Mouse (Mus musculus) neural tube, embryonic 14.5 days (tissue): Measurements from ENCODE around the gene Wnt1. TPM values are rescaled to one million over a fixed set of nuclear protein-coding genes. Genes with fewer than 3 reads are reported as not detected.
A peak's percentile ranks its signal among the peaks of the same experiment; 100 is the strongest.

Experiments
- ATAC-seq: fragments of 200-750 bp; cut with Nextera tagmentation; 2 replicates; pipeline ENCODE4 v1.8.0; 2017; ENCODE audit warnings: low read depth, mild to moderate bottlenecking, moderate TSS enrichment, moderate library complexity
- H3K27ac ChIP-seq: fragments of 300-500 bp; sonication (generic); 2 replicates; pipeline ENCODE4 v1.5.1; 2014; ENCODE audit warnings: low read depth, mild to moderate bottlenecking, control low read depth, low read length, moderate library complexity, mixed read lengths
- H3K27me3 ChIP-seq: fragments of 300-500 bp; sonication (generic); 2 replicates; pipeline ENCODE4 v1.6.1; 2014; ENCODE audit warnings: low read length; ENCODE audit not compliant: control insufficient read depth, insufficient read depth
- H3K36me3 ChIP-seq: fragments of 300-500 bp; sonication (generic); 2 replicates; pipeline ENCODE4 v1.6.1; 2014; ENCODE audit warnings: low read length, mixed read lengths; ENCODE audit not compliant: control insufficient read depth, insufficient read depth
- H3K4me1 ChIP-seq: fragments of 300-500 bp; sonication (generic); 2 replicates; pipeline ENCODE4 v1.6.1; 2014; ENCODE audit warnings: low read length; ENCODE audit not compliant: control insufficient read depth, insufficient read depth
- H3K4me2 ChIP-seq: fragments of 300-500 bp; sonication (generic); 2 replicates; pipeline ENCODE4 v1.6.1; 2014; ENCODE audit warnings: mild to moderate bottlenecking, low read depth, low read length, control low read depth
- H3K4me3 ChIP-seq: fragments of 300-500 bp; sonication (generic); 2 replicates; pipeline ENCODE4 v1.5.1; 2014; ENCODE audit warnings: low read depth, low read length, control low read depth, mixed read lengths
- H3K9ac ChIP-seq: fragments of 300-500 bp; sonication (generic); replicated peaks from 2 replicates; pipeline ENCODE4 v1.6.1; 2014; ENCODE audit warnings: low read depth, mild to moderate bottlenecking, control low read depth, low read length, mixed read lengths
- H3K9me3 ChIP-seq: fragments of 300-500 bp; sonication (generic); 2 replicates; pipeline ENCODE4 v1.6.1; 2016; ENCODE audit warnings: low read length; ENCODE audit not compliant: control insufficient read depth
- WGBS: fragments of 180-500 bp; shearing (Covaris S2); extraction: QIAGEN DNeasy Blood & Tissue Kit; methylation state at CpG from one replicate; pipeline ENCODE4 v1.1.7; 2014; 5-methylcytosine and 5-hydroxymethylcytosine counted together
- polyA plus RNA-seq: library from polyadenylated mRNA; unstranded; fragments of >200 nt; fragmentation: Nextera tagmentation; extraction: Ambion mirVana; gene quantifications from 2 replicates; pipeline ENCODE4 v1.2.1, GENCODE M21; 2014

Wnt1 gene
- polyA plus RNA-seq, 1 experiment from 2014 or later, result 1.9 TPM

- no peak for ATAC-seq
- no peak overlapping the region for H3K27ac ChIP-seq
- 28% methylated on average over 10 of the region's 10 CpGs for WGBS
- H3K9me3 ChIP-seq, result no peaks in the 10 kb centered on the region
- no peak overlapping the region for H3K4me2 ChIP-seq
- H3K9ac ChIP-seq, result no peak overlapping the region
- H3K27me3 ChIP-seq, result no peaks in the 10 kb centered on the region
- no peaks in the 10 kb centered on the region for H3K4me1 ChIP-seq
- no peak overlapping the region for H3K4me3 ChIP-seq
- H3K36me3 ChIP-seq, result no peaks in the 10 kb centered on the region
These were observed 31.7 kb downstream of the Wnt1 start for GRCm38 (mm10) chr15:98821403-98821802.

- Histone ChIP-seq H3K4me2 (no peak overlapping the region), H3K9ac (no peak overlapping the region), H3K4me1 (no peaks in the 10 kb centered on the region), H3K27ac (no peak overlapping the region), H3K36me3 (no peaks in the 10 kb centered on the region), H3K4me3 (no peak overlapping the region), H3K9me3 (no peaks in the 10 kb centered on the region), H3K27me3 (no peaks in the 10 kb centered on the region)
- WGBS, result 92% methylated on average over 5 of the region's 5 CpGs
- ATAC-seq, result no peak
These were observed 32.5 kb downstream of the Wnt1 start for GRCm38 (mm10) chr15:98822147-98822546.

GRCm38 (mm10) chr15:98823434-98823833 lies 33.8 kb downstream of the Wnt1 start:
- H3K9me3 ChIP-seq, result no peaks in the 10 kb centered on the region
- H3K27me3 ChIP-seq, result no peaks in the 10 kb centered on the region
- H3K4me1 ChIP-seq, result no peaks in the 10 kb centered on the region
- H3K4me3 ChIP-seq, result no peak overlapping the region
- no peak overlapping the region for H3K9ac ChIP-seq
- ATAC-seq, result no peak
- 65% methylated on average over 3 of the region's 3 CpGs for WGBS
- no peak overlapping the region for H3K27ac ChIP-seq
- no peak overlapping the region for H3K4me2 ChIP-seq
- no peaks in the 10 kb centered on the region for H3K36me3 ChIP-seq

GRCm38 (mm10) chr15:98827611-98828011 lies 38.0 kb downstream of the Wnt1 start:
- no peak overlapping the region for H3K4me3 ChIP-seq
- 94% methylated on average over 7 of the region's 7 CpGs for WGBS
- no peaks in the 10 kb centered on the region for H3K27me3 ChIP-seq
- H3K4me2 ChIP-seq, result no peak overlapping the region
- H3K4me1 ChIP-seq, result peaks cover 9% of the 10 kb centered on the region; the same call in 1 of the 2 replicates
- H3K27ac ChIP-seq, result no peak overlapping the region
- no peaks in the 10 kb centered on the region for H3K36me3 ChIP-seq
- H3K9ac ChIP-seq, result no peak overlapping the region
- no peak for ATAC-seq
- H3K9me3 ChIP-seq, result no peaks in the 10 kb centered on the region

GRCm38 (mm10) chr15:98830736-98831683 lies 41.4 kb downstream of the Wnt1 start, which contains the start of gene Prkag1:
Gene Prkag1, minus strand, starts transcription at chr15:98831521.
- H3K27ac ChIP-seq, result peak within 1 kb of the TSS; percentile 86
- peak within 1 kb of the TSS; percentile 76 for H3K9ac ChIP-seq
- H3K4me1 ChIP-seq, result peaks cover 9% of the 10 kb centered on the region; the same call in 1 of the 2 replicates
- peak within 1 kb of the TSS; percentile 74 for H3K4me2 ChIP-seq
- H3K9me3 ChIP-seq, result no peaks in the 10 kb centered on the region
- peak; percentile 97 for ATAC-seq
- WGBS, result under 1% methylated on average over 60 of the region's 66 CpGs
- no peaks in the 10 kb centered on the region for H3K27me3 ChIP-seq
- peaks cover 22% of the 10 kb centered on the region for H3K36me3 ChIP-seq
- peak within 1 kb of the TSS; percentile 65 for H3K4me3 ChIP-seq

GRCm38 (mm10) chr15:98831684-98832035 lies 42.0 kb downstream of the Wnt1 start:
- Histone ChIP-seq H3K9ac (peak overlapping the region; percentile 76; the same call in 1 of the 2 replicates), H3K4me2 (peak overlapping the region; percentile 74), H3K27ac (peak overlapping the region; percentile 86), H3K4me3 (peak overlapping the region; percentile 65), H3K27me3 (no peaks in the 10 kb centered on the region), H3K4me1 (peaks cover 9% of the 10 kb centered on the region; the same call in 1 of the 2 replicates), H3K36me3 (peaks cover 22% of the 10 kb centered on the region), H3K9me3 (no peaks in the 10 kb centered on the region)
- WGBS, result 11% methylated on average over 9 of the region's 9 CpGs
- 0 out of 2 replicates have a peak, but pooled peaks have one; percentile 33 for ATAC-seq

GRCm38 (mm10) chr15:98832161-98833058 lies 42.8 kb downstream of the Wnt1 start:
- 61% methylated on average over 12 of the region's 12 CpGs for WGBS
- no peak overlapping the region for H3K27ac ChIP-seq
- peak overlapping the region; percentile 74; the same call in 1 of the 2 replicates for H3K4me2 ChIP-seq
- H3K4me1 ChIP-seq, result peaks cover 9% of the 10 kb centered on the region; the same call in 1 of the 2 replicates
- no peaks in the 10 kb centered on the region for H3K27me3 ChIP-seq
- H3K36me3 ChIP-seq, result peaks cover 30% of the 10 kb centered on the region
- H3K9ac ChIP-seq, result 0 out of 2 replicates have a peak overlapping the region, but pooled peaks have one; percentile 76
- no peak for ATAC-seq
- H3K4me3 ChIP-seq, result no peak overlapping the region
- H3K9me3 ChIP-seq, result no peaks in the 10 kb centered on the region

- no peak overlapping the region for H3K4me3 ChIP-seq
- no peak overlapping the region for H3K4me2 ChIP-seq
- 84% methylated on average over 11 of the region's 11 CpGs for WGBS
- ATAC-seq, result no peak
- H3K9ac ChIP-seq, result no peak overlapping the region
- peaks cover 39% of the 10 kb centered on the region for H3K36me3 ChIP-seq
- no peak overlapping the region for H3K27ac ChIP-seq
- no peaks in the 10 kb centered on the region for H3K27me3 ChIP-seq
- H3K4me1 ChIP-seq, result peaks cover 9% of the 10 kb centered on the region; the same call in 1 of the 2 replicates
- no peaks in the 10 kb centered on the region for H3K9me3 ChIP-seq
These were observed 43.6 kb downstream of the Wnt1 start for GRCm38 (mm10) chr15:98833281-98833680.
